Mouse (Mus musculus): ENCODE results near the gene Hapln2.

The Hapln2 gene

GRCm38 (mm10) chr3:88027434-88028186 lies at the start of gene Hapln2:
TSS of gene Hapln2 (minus strand) at chr3:88027583.
- no peak for DNase-seq

DNA sequence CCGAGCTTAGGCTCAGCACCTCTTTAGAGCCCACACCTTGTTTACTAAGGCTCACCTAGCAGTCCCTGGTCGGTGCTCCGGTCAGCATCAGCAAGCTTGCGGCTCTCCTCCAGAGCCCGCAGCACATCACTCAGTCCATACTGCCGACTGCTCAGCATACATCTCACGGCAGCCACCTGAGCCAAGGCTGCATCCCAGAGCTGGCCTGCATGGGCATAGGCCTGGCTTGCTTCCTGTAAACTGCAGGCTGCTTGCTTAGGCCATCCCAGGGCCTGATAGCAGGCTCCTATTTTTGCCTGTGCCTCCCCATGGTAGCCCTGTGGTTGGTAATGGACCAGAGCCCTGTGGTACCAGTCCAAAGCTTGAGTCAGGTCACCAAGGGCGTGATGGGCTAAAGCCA lies 47.4 kb upstream of the Hapln2 start:
- no peak for DNase-seq

- DNase-seq: no peak
Measured at GRCm38 (mm10) chr3:88074351-88074750, 47.0 kb upstream of the Hapln2 start.

- no peak for DNase-seq
Measured at GRCm38 (mm10) chr3:88073631-88074030, 46.2 kb upstream of the Hapln2 start.

DNA sequence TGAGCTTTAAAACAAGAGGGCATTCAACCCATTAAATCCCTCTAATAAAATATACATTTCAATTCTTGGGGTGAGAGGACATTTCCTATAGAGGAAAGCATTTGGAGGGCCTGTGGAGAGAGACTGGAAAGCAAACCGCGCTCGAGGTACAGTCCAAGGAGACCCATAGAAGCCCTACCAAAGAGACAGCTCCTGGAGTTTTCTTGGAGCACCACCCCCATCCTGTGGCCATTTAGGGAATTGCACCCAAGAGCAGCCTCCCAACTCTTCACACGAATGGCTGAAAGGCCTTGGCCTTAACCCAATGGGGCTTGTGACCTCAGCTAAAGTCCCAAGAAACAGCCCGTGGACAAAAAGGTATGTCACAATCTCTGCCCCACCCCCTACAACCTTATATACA lies 44.4 kb upstream of the Hapln2 start:
- peak; percentile 80 for DNase-seq

- no peak for DNase-seq
Measured at GRCm38 (mm10) chr3:88068386-88068785, 41.0 kb upstream of the Hapln2 start.

DNA sequence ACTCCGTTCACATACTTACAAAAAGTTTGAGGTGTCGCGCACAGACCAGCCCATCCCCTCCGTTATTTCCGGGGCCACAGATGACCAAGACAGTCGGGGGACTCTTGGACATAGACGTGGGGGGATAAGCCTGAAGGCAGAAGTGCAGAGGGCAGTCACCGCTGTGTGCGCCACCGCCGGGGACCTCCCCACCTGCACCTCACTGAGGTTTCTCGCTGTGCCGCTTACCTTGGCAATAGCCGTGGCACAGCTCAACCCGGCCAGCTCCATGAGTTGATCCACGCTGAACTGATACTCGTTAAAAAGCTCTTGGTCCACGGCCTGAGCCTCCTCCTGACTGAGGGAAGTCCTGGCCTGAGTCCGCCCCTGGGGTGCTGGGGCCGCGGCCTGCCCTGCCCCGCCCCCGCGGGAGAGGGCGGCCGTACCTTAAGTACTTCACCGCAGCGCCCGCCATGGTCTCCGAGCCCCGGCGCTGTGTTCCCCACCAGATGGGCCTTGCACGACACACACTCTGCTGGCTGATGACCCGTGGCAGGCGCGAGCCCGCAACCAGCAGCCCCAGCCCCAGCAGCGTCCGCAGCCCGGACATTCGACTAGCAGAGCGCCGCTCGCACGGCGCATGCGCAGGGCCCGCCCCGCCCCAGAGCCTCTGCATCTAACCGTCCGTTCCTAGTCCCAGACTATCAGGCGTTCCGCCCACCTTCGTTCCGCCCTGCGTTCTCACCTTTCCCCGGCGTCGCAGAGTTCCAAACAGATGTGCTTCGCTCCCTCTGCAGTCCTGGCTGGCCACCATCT lies 30.7 kb upstream of the Hapln2 start, which contains the start of gene Naxe:
Naxe (minus strand) TSS at position 594 of the 795 bp plus-strand sequence.
- DNase-seq: peak; percentile 94

- no peak for DNase-seq
Measured at GRCm38 (mm10) chr3:88057030-88057429, 29.6 kb upstream of the Hapln2 start.

DNA sequence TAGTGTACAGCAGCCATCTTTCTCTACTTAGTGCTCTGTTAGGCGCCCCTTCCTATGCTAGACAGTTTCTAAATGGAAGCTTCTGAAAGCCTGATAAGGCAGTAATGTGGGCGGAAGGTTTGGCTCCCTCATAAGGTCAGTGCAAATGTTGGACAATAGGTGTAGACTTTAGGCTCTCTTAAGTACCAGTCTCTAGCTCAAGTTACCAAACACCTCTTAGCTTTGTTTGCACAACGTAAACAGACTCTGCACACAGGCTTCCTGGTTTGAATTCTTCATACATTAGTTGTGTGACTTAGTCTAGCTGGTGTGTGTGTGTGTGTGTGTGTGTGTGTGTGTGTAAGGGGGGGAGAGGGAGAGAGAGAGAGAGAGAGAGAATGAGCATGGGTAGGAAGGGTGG lies 22.1 kb upstream of the Hapln2 start:
- no peak for DNase-seq

DNA sequence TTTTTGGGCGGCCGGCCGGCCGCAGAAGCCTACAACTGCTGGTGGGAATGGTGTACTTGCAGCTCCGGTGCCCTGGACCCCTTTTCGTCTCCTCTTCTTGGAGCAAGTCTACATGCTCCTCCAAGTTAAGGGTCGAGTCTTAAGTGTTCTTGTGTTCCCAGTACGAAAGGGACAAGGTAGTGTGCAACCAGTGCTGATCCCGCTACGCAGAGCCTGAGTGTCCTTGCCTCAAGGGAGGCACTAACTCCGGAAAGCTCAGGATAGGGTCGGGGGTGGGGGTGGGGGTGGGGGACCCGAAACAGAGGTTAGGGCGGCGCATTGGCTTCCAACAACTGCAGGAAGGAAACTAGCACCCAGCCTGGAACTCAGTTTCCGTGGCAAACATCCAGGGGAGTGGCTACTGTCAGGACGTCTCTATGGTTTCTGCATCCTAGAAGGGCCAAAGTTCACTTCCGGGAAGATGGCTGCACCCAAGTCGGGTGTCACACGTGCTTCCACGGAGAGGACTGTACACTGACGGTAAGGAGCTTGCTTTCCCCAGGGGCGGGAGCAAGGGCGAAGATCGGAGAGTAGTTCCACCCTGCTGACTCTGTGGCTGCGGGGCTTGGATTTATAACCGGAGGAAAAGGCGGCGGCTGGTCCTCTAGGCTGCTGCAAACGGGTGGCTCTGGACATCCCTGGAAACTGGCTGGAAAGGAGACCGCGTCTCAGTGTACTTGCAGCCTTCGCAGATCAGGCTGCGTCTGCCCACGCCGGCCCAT lies 15.5 kb upstream of the Hapln2 start, which contains the start of gene Gpatch4:
Gpatch4 (plus strand) TSS at position 448 of the 761 bp plus-strand sequence.
- peak; percentile 95 for DNase-seq

DNA sequence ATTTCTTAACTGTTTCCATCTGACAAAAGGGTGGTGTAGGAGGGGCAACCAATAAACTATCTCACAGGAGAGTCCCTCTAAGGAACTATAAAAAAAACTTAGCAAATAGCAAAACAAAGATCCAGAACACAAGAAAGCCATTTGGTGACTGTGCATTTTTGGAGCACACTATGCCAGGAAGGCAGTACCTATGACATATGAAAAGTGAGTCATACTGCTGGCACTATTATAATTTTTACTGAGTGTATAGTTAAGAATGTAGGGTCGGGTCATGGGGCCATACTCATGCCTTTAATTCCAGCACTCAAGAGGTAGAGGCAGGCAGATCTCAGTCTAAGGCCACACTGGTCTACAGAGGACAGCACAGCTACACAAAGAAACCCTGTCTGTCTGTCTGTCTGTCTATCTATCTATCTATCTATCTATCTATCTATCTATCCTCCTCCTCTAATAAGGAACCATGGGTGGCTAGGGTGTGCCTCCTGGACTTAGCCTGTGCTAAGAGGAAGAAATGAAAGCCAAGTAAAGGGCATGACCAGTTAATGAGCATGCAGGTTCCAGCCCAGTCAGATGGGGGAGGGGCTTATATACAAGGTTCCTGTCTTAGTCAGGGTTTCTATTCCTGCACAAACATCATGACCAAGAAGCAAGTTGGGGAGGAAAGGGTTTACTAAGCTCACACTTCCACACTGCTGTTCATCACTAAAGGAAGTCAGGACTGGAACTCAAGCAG lies 8.3 kb upstream of the Hapln2 start:
- DNase-seq: no peak

DNA sequence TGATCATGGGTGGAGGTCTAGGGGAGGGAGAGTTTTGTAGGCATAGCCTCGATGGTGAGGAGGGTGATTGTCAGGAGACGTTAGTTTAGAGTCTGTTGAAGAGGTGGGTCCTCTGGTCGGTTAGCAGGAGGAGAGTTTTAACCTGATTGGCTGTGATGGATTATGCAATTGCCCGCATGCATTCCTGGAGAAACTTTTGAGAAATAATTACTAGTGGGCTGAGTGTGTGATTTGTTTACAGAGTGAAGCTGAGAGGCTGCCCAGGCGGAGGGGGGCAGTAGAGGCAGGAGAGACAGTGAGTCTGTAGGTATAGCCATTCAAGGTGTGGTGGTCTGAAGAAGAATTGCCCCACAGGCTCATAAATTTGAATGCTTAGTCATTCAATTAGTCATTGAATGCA lies 6.1 kb upstream of the Hapln2 start:
- no peak for DNase-seq

DNA sequence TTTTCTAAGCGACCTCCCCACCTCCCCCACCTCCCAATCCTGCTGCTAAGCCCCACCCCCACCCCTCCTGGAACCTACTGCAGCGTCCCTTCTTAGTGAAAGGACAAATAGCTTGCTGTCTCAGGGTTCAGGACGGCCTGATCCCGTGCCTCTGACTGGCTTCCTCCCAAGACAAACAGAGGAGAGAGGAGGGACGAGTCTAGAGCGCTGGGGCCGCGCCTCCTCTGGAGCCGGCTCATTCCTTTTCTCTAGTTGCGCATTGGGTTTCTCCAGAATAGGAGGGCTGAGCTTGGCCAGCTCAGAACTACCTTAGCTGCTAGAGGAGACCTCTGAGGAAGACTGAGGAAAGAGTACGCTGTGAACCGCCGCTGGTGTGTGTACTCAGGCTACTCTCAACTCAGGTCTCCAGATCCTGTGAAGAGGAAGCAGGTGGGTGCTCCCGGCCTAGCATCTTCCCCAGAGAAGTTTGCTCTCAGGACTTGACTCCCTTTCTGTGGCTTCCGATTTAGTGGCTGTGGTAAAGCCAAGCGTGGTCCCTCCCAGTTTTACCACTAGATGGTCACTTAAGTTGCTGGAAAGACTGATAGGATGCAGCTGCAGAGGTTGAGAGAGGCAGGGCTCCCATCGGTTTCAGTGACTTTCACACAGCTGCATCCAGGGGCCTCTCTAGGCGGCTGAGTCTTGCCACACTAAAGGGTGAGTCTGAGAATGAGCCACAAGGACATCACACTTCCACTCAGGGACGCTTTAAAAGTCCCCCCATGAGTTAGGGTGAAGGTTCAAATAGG lies 3.4 kb upstream of the Hapln2 start:
- peak; percentile 23 for DNase-seq

DNA sequence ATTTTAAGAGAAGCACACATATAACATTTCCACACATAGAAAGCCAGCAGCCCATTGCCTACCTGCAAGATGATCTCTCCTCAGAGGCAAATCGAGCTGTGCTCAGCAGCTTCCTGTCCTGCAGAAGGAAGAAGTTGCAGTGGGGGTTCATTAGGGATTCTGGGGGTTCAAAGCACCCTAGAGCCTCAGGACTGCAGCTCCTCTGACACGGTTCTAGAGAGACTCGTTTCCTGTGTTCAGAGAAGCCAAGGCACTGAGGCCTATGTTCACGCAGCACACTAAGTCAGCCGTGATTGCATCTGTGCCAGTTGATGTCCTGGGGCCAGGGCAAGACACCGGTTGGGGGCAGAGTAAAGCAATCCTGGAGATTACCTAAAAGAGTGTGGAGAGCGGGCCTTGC lies 560 bp downstream of the Hapln2 start:
- no peak for DNase-seq

- DNase-seq: peak; percentile 56
Measured at GRCm38 (mm10) chr3:88023192-88024074, 4.0 kb downstream of the Hapln2 start.

GRCm38 (mm10) chr3:88022322-88023191 lies 4.8 kb downstream of the Hapln2 start:
- DNase-seq: peak; percentile 95

DNA sequence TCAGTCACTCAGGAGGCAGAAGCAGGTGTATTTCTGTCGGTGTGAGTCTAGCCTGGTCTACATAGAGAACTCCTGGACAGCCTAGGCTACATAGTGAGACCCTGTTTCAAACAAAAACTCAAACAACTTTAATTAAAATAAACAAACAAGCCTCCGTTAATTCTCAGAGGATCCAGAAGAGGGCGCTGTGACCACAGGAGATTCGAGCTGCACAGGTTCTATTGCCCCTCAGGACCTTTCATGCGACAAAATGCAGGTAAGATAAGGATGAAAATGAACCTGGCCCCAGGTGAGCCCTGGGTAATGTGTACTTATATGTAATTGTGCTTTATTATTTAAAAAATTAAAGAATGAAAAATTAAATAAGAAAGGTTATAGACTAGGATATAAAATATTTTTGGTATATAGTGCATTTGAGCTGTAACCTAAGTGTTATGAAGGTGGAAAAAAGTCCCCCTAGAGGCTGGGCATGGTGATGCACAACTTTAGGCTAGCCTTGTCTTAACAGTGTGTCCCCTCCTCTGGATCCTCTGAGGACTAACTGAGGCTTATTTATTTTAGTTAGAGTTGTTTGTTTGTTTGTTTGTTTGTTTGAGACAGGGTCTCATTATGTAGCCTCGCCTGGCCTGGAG lies 16.6 kb downstream of the Hapln2 start:
- no peak for DNase-seq

DNA sequence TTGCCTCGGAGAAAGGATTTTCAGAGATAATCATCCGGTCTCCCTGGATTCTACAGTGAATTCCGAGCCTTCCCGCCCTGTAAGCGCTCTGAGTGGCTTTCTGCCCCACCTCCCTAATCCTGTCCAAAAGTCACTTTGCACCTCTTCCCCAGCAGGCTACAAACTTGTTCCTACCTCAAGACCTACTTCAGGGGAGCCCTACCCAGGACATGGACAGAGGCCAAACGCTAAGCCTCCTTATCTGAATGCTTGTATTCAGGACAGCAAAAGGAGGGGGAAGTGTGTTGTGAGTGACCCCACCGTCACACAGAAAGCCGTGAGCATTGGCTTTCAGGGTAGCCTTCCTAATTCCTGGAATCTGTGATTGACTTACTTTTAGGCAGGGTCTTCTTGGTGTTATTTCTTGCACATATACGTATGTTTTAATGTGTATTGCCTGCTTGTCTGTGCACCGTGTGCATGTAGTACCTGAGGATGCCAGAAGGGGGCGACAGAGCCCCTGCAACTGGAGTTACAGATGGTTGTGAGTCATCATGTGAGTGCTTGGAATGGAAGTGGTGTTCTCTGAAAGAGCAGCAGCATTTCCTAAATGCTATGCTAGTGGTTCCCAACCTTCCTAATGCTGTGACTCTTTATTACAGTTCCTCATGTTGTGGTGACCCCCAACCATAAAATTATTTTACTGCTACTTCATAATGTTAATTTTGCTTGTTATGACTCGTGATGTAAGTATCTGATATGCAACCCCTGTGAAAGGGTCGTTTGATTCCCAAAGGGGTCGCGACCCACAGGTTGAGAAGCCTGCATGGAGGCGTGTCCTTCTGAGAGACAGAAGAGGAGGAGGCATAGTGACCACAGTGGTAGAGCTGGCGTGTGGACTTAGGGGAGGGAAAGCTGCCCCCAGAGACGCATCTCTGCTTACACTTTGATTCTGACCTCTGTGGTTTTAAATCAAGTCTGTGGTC lies 21.3 kb downstream of the Hapln2 start:
- no peak for DNase-seq
